Mouse (Mus musculus): ENCODE measurements at regions not wholly inside any gene's neighbourhood (a gene's known extent, or its start where the extent isn't known, plus 50 kb on each side); places are given as distances from the start of the nearest gene placed in this dataset.

DNA sequence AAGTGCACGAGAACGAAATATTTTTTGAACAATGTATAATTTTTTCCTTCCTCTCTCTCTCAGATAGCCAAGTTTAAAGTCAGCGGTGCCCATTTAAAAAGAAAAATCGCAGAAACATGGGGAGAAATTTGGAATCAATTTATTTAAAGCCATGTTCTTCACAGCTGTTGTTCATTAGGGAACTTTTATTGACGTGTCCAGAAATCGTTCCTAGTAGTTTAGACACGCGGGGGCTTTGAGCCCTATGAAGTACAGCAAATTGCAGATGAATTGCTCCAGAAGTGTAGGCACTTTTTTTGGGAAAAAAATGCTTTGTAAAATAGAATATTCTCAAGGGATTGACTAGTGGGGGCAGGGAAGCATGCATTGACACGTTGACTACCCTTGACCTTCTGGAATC, 182.8 kb downstream of the Rdh14 start:
- DNase-seq, result no peak

DNA sequence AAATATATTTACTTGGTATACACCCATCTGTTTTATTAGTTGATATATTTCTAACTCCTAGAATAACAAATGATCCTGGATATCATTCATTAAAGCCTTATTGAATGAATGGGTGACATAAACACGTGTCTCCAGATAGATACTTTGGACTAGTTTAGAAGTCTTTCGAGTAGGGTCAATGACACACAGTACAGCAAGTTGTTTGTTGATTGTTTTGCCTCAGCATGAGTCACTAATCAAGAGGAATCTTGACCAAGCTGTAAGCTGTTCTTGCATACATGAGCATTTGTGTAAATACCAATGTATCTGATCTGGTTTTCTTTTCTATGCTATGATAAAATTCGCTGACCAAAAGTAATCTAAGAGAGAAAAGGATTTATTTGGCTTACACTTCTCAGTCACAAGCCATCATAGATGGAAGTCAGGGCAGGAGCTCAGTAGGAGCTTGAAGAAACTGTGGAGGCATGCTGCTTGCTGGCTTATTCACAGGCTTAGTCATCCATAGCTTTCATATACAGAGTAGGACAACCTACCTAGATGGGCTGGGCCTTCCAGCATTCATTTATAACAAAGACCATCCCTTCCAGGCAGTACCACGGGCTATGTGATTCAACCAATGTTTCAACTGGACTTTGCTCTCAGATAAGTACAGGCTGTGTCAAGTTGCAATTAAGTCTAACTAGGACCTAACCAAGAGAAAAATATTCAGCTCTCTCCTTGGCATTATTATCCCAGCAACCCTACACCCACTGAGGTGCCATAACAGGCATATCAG, 192.5 kb downstream of the Rdh14 start:
- no peak for DNase-seq

DNA sequence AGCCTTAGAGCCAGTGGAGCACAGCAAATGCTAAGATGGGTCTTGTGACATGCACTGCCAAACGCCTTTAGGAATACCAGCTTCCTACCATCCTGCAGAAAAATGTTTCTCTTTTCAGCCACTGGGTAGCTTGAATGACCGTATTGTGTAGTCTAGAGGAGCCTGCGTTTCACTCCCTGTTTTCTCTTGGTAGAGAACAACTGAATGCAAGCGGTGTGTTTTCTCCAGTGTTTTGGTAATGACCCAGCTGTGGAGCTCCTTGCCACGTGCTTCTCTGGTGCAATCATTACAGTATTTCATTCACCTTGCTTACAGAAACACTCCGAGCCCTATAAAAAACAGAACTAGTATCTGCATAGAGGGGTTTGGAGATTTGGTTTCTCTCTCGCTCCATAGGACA, 193.5 kb downstream of the Rdh14 start:
- DNase-seq, result no peak

DNA sequence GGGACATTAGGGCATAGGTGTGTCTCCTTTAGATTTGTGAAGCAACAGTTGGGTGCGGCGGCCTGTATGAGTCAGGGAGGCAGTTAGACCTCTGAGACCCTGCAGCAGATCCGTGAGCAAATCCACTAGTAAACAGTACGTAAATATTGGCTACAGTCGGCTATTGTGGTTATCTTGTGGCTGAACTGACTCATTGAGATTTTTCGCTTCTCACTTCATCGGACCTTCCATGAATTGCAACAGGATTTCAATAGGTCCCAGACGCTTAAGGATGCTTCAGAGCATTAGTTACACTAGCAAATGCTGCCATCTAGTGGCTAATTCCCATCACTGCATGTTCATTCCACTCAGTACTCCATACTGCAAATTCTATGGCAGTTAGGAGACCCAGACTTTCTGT, 199.0 kb downstream of the Rdh14 start:
- DNase-seq, result peak; percentile 48

DNA sequence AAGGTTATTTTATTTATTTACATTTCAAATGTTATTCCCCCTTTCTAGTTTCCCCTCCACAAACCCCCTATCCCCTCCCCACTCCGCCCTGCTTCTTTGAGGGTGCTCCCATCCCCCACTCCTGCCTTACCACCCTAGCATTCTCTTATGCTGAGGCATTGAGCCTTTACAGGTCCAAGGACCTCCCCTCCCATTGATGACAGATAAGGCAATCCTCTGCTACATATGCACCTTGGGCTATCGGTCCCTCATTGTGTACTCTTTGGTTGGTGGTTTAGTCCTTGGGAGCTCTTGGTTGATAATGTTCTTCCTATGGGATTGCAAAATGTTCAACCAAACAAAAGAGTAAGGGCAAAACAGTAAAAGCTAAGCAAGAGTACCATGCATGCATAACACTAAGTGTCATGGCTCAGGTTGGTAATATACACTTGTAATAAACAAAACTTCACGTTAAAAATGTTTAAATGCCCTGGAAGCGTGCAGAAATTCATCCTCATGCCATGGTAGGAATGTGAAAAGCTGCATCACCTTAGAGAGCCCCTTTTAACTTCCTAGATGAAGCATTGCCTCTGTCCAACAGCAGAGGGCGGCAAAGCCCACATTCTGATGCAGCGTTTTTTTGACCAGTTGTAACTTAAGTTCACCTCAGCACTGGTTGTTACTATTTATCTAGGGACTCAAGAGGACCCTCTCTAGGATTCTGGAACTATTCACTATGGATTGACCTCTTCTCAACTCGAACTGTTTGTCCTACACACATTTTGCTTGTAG, 207.6 kb downstream of the Rdh14 start:
- DNase-seq, result peak; percentile 40

DNA sequence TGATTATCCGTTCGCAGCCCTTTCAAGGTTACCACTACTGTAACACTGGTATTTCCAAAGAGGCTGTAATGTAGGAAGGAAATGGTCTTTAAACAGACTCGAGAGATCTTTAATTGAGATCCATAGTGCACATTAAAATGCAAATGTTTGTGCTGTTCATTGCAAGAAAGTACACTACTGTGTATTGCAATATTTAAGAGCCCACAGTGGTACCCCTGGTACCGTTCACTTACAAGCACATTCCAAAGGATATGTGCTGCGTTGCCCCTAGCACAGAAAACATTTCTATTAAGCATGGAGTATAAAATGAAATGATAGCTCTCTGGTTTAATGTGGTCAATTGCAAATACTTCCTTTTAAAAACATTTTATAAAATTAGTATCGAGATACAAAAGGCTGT, 209.5 kb downstream of the Rdh14 start:
- no peak for DNase-seq

DNA sequence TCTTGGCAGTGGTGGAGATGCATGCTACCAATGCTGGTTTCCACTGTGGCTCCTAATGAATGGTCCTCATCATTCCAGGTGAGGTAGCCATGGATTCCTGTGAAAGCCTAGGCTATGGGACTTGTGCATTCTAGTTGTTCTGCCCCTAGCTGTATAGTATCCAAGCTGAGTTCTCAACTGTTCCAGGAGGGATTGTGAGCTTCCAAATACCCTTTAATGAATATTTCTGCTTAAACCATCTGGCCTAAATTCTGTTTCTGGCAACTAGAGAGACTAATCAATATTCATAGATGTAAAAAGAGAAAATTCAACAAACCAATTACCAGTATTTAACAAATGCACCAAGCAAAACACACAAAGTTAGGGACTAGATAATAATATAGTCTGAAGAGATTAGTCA, 227.7 kb downstream of the Rdh14 start:
- no peak for DNase-seq

DNA sequence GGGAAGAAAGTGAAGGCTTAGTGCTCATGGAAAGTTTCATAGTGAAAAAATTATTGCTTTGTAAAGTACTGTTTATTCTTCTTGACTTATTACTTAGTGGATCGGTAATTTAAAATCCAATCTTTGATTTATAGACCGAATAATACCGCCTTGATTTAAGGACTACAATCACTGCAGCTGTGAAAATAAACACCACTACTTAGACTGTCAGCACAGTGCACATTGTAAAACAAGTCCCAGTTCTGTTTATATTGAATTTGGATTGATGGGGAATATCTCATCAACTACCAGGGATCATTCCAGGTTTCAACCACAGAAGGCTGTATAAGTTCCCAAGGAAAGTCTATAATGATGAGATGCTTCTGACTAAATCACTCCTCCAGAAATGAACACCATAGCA, 230.0 kb downstream of the Rdh14 start:
- DNase-seq, result no peak

DNA sequence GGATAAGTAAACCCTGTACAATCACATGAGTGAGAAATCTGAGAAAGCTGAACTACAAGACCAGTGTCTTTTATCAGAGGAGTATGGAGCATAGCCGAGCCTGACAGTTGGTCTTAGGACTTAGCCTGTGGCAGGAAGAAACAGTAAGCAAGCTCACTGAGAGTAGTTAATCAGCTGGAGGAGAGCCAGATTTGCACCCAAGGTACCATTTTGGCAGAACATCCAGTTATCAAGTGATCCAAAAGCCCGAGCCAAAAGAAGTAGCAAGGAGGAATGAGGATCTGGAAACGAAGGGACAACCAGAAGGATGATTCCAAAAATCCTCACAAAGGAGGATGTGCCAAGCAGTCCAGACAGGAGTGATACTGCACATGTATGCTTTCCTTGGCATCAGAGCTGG, 248.0 kb downstream of the Rdh14 start:
- DNase-seq, result no peak

DNA sequence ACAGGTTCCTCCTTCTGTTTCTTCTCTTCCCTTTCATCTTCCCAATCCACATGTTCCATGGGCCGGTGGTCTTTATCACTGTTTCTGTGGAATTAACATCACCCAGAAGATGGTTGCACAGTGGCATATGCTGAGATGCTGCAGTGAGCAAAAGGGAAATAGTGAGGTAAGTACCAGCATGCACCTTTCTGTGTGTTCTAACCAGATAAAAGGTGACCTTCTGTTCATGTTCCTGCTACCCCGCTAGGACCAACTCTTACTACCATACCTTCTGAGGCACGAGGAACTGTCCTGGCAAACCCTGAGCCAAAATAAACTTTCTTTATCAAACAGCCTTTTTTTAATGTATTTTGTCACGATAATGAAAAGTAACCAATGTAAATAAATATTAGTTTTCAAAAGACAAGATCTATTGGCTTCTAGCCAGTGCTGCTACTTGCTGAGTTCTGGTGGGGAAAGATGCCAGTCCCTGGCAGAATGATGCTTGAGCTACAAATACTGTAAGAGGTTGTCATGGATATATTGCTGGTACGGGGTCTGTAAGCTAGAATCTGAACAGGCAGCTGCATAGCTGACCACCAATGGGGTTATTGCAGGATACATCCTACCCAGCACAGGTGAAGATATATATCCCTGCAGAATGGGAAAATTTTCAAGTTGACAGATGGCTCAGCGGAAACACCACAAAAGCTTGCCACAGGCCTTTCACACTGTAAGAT, 264.1 kb downstream of the Rdh14 start:
- peak; percentile 37 for DNase-seq

DNA sequence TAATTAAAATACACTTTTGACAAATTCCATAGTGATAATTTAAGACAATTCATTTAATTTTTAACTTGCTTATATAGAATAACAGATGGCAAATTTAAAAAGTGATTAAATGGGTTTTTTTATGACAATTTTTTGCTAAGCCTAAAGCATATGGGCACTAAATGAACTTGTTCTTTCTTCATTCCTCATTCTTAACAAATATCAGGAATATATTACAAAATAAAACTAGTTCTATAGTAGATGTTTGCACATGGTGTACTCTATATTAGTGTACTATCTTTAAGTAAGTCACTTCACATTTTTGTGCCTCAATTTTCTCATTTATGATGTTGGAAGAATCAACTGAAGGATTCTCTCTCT, 264.6 kb downstream of the Rdh14 start:
- no peak for DNase-seq

DNA sequence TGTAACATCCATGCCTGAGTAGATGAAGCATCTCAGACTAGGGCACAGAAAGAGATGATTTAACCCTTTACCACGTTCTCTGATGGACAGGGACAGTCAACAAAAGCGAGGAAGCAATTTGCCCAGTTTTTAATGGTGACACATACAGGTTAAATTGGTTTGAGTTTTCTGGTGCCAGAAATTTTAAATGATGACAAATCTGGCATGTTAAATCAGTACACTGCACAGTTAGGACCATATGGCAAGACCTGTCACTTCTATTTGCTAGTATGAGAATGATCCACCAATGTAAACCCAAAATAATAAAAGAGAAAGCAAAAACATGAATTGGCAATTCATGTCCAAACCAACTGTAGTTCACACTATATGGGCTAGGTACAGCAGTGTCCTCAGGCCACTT, 268.3 kb downstream of the Rdh14 start:
- no peak for DNase-seq

DNA sequence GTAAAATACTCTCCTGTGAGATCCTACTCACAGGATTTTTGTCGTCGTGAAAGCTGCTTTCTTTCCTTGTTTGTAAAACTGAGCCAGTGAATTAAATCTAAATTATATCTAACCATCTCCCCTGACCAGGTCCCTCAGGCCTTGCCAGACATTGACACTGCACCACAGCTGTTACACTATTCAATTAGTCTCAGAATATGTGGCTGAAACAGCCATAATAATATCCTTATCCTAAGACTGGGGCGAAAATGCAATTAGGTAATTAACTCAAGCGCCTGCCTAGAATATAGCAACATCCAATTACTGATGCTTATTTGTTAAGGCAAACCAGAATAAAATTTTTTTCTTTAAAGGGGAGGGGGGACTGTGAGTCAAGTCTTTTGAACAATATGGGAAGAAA, 296.2 kb downstream of the Rdh14 start:
- DNase-seq, result no peak
